Mouse (Mus musculus): ENCODE results near the gene Smim14.

DNA sequence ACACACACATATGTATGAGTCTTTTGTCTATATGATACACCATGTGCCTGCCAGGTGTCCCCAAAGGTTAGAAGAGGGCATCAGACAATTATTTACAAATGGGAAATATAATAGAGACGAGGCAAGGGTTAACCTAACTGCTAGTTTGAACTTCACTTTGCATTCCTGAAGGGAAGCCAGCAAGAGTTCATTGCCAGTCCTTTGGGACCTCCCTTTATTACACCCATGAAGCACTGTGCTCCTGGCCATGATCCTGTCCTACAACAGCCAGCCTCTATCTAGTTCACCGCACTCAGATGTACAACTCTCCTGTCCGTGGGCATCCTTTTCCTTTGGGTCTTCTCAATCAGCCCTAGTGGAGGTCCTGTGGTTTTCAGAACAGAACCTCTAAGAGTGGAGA lies 23.5 kb downstream of the Smim14 start:
- TF ChIP-seq CTCF (IDR thresholded peaks at IDR 0.05) (no peak), EP300 (IDR thresholded peaks at IDR 0.05) (no peak)
